Mouse (Mus musculus): Measurements from ENCODE around the gene 4930442H23Rik.

- TF ChIP-seq CTCF (IDR thresholded peaks at IDR 0.05; ENCODE audit: low read depth) (peak; percentile 22; the same call in 1 of the 2 replicates), EP300 (optimal IDR thresholded peaks at IDR 0.05) (no peak)
Measured at GRCm38 (mm10) chr10:81143157-81143633, 40.5 kb downstream of the 4930442H23Rik start.
